Mouse (Mus musculus): ENCODE results near the gene Ddo.

The Ddo gene

DNA sequence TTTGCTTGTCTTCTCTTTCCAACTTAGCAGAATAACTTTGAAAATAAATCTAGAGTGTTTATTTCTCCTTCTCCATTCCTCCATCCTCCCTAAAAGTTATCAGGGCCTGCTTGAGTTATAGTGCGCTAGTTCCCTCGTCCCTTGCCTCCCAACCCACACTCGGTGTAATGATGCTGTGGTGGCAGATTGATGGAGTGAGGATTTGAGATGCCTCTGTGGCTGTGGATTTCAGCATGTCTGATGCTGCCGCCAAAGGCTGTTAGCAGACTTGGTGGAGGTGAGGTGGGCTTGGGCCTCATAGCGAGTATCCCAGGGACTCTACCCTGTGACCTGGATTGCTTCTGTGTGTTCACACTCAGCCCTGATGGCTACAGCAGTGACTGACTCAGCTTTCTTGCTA is 91.1 kb downstream of the Ddo start:
- DNase-seq: no peak

GRCm38 (mm10) chr10:40724342-40724741 is 94.5 kb downstream of the Ddo start:
- DNase-seq: no peak

DNA sequence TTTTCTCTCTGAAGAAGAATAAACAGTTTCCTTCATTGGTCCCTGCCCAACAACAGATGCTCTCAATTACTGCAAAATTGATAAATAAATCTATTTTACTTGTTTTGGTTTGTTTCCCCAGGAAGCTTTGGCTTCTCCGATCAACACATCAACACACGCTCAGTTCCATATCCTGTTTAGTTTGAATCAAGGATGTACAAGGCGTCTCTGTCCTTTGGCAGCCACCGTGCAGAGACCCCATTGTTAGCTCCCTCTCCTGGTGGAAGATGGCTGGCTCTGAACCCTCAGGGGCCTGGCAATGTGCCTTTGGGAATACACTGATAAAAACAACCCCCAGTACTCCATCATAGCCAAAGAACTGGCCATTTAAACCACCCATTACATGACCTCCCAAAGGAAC is 95.3 kb downstream of the Ddo start:
- DNase-seq: no peak

DNA sequence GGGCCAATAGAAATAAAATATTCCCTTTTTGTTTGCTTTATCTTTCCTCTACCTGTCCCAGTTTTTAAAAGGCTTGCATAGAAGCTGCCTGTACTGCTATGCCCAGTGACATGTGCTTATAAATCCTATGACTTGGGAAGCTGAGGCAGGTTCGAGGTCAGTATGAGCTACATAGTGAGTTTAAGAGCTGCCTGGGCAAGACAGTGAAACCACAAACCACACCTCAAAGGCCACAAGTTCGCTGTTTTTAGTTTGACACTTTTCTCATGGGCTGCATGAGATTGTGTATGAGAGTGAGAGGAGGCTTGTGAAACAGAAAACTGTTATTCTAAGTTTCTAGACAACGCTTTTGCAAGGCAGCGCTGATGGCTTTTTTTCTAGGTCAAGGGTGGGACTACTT is 95.7 kb downstream of the Ddo start:
- DNase-seq: no peak

GRCm38 (mm10) chr10:40726288-40726902 is 96.6 kb downstream of the Ddo start:
- no peak for DNase-seq

- no peak for DNase-seq
Measured at GRCm38 (mm10) chr10:40726989-40727388, 97.2 kb downstream of the Ddo start.

DNA sequence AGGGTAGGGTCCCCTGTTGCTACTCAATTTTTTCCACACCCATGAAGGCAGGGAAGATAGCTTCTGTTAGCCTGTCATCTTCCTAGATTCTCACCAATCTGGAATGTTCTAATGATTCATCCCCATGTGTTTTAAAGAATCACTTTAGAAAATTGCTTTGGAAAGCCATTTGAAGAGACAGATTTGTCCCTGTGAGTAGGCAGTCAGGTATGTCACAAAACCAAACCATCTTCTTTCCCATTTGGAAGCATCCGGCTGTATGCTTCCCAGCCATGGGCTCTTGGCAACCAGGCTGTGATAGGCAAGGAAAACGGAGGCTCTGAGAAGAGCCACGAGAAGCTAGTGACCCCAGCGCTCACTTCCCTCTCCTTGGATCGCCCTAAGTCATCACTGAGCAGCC is 100.4 kb downstream of the Ddo start:
- DNase-seq: no peak

Measured in cerebellum, adult 18-20 months (tissue).